Mouse (Mus musculus) layer of hippocampus, adult 9-11 months (tissue): ENCODE measurements at regions not wholly inside any gene's neighbourhood (a gene's known extent, or its start where the extent isn't known, plus 50 kb on each side); places are given as distances from the start of the nearest gene placed in this dataset.

Experiments used
- DNase-seq: peaks from one replicate; pipeline ENCODE4 v3.0.0; 2022

GRCm38 (mm10) chr2:166433655-166434333, 278.3 kb upstream of the Sulf2 start:
- DNase-seq: peak; percentile 82

- no peak for DNase-seq
These were observed 277.6 kb upstream of the Sulf2 start for GRCm38 (mm10) chr2:166432948-166433654.

GRCm38 (mm10) chr2:166432531-166432930, 277.1 kb upstream of the Sulf2 start:
- no peak for DNase-seq

- DNase-seq: no peak
These were observed 274.5 kb upstream of the Sulf2 start for GRCm38 (mm10) chr2:166429918-166430317.

GRCm38 (mm10) chr2:166429494-166429893, 274.0 kb upstream of the Sulf2 start:
- no peak for DNase-seq

- DNase-seq: no peak
These were observed 271.9 kb upstream of the Sulf2 start for GRCm38 (mm10) chr2:166427390-166427789.

GRCm38 (mm10) chr2:166426960-166427359, 271.5 kb upstream of the Sulf2 start:
- no peak for DNase-seq

GRCm38 (mm10) chr2:166426457-166426856, 271.0 kb upstream of the Sulf2 start:
- DNase-seq: no peak

- DNase-seq: no peak
These were observed 269.7 kb upstream of the Sulf2 start for GRCm38 (mm10) chr2:166425141-166425540.

GRCm38 (mm10) chr2:166423132-166423660, 267.7 kb upstream of the Sulf2 start:
- no peak for DNase-seq

- no peak for DNase-seq
These were observed 264.8 kb upstream of the Sulf2 start for GRCm38 (mm10) chr2:166420275-166420674.

GRCm38 (mm10) chr2:166419271-166419670, 263.8 kb upstream of the Sulf2 start:
- DNase-seq: no peak

- no peak for DNase-seq
These were observed 262.8 kb upstream of the Sulf2 start for GRCm38 (mm10) chr2:166418279-166418678.

GRCm38 (mm10) chr2:166417628-166418027, 262.2 kb upstream of the Sulf2 start:
- peak; percentile 93 for DNase-seq

- DNase-seq: no peak
These were observed 260.1 kb upstream of the Sulf2 start for GRCm38 (mm10) chr2:166415481-166415965.

GRCm38 (mm10) chr2:166414856-166415255, 259.4 kb upstream of the Sulf2 start:
- no peak for DNase-seq

GRCm38 (mm10) chr2:166412031-166412858, 256.8 kb upstream of the Sulf2 start:
- no peak for DNase-seq

- no peak for DNase-seq
These were observed 253.9 kb upstream of the Sulf2 start for GRCm38 (mm10) chr2:166409391-166409790.

GRCm38 (mm10) chr2:166408806-166409205, 253.3 kb upstream of the Sulf2 start:
- DNase-seq: no peak

- DNase-seq: no peak
These were observed 252.5 kb upstream of the Sulf2 start for GRCm38 (mm10) chr2:166408009-166408408.

- no peak for DNase-seq
These were observed 251.4 kb upstream of the Sulf2 start for GRCm38 (mm10) chr2:166406826-166407225.

- peak; percentile 83 for DNase-seq
These were observed 247.9 kb upstream of the Sulf2 start for GRCm38 (mm10) chr2:166403319-166403718.

GRCm38 (mm10) chr2:166401860-166402259, 246.4 kb upstream of the Sulf2 start:
- no peak for DNase-seq
